Mouse (Mus musculus): ENCODE measurements around the gene Mfsd12.

Mfsd12 gene

DNA sequence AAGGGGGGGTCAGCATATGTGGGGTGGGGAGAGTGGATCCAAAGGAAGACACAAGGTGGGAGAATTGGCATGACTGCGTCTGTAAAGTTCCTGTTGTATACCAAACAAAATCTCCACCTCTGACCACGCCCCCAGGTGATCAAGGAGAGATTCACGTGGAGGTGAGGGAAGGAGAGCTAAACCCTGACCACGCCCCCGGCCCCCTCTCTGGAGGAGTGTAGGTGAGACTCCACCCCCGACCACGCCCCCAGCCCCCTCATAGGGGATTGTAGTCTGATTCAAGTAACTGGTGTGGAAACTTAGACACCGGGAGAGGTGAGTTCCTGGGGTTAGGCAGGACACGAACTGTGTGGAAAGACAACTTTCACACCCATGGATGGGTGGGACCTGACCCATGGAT lies 46.8 kb downstream of the Mfsd12 start:
- peak; percentile 39 for DNase-seq

DNA sequence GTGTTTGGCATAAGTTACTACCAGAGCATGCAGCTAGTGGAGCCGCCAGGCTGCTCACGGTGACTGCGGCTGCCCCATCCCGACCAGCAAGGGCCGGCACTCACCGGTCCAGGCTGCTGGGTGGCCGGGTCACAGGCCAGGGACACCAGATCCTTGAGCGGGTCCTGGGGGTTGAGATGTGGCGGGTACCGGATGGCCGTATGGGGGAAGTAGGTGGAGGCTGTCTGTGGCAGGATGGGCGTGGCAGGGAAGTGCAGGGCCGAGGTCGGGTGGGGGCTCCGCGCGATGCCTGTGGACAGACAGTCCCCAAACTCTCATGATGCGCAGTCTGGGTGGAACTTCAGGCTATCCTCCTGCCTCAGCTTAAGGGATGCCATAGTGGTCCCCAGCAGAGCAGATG lies 47.4 kb downstream of the Mfsd12 start:
- DNase-seq, result peak; percentile 38

DNA sequence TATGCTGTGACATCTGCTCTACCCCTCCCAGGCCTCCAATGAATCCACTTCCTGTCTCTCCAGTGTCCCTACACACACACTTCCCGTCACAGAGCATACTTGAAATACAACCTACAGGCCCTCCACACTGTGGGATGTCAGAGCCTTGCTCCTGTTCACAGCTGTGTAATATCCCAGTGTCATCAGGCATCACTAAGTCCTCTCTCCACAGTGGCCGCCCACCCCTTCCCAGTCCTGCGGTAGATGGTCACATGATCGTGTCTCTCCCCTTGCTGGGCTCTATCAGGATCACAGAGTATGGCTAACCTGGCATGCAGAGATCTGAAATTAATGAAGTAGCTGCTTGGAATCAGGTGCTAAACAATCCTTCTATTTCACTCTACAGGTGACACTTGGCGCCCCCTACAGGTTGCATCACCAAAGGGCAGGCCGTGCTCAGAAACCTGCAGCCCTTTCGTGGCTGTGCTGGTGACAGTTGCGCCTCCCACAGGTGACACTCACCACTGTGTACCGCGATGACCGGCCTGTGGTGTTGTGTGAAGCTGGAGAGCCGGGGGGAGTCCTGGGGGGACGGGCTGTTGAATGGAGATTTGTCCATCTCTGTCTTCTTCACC lies 48.4 kb downstream of the Mfsd12 start:
- peak; percentile 82 for DNase-seq

DNA sequence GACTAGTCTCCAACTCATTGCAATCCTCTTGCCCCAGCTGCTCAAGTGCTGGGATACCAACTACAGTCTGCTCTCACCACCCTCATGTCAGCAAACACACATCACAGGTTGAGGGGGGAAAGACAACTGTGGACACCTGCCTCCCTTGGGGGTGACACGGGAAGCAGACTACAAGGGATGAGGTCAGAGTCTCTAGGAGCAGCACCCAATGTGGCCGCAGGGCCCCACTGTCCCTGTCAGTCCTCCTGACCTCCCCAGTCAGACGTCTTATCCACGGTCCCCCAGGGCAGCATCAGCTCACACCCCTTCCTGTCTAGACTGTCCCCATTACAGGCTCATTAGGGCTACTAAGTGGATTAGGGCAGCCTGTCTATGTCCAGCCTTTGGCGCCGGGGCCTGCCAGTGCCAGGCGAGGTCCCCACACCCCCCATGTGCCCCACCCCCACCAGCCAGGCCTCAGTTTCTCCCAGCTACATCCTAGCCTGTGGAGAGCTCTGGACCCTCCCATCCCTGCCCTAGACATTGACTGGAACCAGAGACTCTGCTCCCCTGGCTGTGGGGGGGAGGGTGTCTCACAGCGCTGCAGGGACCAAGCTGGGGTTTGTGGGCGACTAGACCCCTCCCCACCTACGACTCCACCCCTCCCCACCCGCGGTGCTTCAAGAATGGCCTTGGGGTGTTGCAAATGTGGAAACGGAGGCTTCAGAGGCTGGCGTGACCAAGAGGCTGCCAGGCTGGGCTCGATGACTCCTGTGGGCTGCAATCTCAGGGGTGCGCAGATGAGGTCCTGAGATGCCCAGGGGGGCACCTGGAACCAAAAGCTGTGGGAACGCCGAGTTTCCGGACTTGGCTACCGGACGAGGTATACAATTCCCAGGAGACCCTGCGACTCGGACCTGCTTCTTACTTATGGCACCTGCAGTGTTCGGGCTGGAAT lies 49.5 kb downstream of the Mfsd12 start:
- DNase-seq, result no peak

DNA sequence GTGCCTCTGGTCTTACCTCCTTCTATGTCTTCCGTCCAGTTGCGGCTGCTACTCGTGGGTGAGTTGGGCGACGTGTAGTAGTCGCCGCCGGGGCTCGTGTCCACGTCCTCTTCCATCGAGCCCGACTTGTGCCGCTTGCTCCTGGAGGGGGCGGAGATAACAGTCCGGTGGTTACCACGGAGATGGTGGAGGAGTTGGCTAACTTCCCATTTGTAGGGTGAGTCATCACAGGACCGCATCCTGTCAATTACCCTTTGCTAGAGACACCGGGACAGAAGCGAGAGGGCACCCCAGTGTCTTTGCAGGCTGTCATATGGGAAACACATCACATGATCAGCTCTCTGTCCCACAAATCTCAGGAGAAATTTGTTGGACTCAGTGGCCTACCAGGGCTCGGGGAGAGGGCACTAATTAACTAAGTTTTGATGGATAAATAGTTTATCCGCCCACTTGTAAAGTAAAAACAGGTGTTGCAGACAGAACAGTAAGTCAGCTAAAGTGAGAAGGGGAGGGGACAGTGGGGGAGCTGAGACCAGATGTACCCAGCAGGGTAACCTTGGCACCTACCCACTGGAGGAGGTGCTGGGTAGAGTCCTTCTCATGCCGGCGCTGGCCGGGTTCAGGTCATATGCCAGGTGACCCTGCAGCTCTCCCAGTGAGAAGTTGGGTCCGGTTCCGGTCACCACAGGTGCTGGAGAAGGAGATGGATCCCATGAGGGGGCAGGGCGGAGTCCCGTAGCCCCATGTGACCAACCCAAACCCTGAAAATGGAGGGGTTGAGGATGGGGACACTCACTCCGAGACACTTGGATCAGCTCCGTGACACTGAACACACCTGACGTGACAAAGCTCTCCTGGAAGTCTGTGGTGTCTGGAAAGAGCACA lies 50.5 kb downstream of the Mfsd12 start:
- peak; percentile 80 for DNase-seq

DNA sequence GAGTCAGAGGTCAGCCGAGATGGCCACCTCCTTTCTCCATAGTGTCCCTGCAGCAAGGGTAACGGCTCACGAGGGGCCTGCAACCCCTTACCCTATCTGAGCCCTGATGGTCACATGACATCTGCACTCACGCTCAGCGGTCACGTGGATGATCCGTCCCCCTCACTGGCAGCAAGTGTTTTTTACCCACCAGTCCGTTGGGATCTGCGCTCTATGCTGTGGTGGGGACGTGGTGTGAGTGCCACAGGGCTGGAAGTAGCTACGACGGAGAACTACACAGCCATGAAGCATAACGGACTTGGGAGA lies 51.1 kb downstream of the Mfsd12 start:
- no peak for DNase-seq

DNA sequence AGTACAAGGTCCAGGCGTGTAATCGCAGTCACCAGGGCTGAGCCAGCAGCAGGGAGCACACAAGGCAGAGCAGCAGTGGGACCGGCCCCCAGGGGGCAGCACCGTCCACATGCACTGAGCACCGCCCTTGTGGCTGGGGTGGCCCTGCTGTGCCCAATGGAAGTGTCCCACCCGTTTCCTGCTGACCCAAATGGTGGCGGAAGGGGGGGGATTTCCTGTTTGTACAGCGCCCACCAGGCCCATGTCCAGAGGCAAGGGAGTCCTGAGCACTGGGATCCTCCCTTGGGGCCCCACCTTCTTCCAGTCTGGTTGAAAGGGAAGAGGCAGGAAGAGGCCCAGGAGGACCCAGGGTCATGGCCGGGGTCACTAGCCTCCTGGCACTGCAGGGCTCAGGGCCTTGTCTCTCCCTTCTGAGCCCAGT lies 51.6 kb downstream of the Mfsd12 start:
- DNase-seq, result peak; percentile 72

DNA sequence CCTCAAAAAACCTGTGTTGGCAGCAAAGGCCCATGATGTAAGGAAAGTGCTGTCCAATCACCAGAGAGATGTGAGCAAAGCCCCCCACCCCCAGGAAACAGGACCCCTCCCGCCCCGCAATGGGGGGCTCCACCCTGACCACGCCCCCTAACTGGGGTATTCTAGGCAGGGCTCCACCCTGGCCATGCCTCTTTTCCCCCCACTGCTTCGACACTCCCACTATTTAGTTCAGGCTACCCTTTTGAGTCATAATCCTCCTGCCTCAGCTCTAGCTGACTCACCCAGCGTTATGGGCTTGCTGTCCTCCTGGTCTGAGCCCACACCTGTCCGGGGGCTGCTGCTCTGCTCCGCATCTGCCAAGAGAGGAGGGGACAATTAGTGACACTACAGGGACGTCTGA lies 52.0 kb downstream of the Mfsd12 start:
- DNase-seq, result no peak

DNA sequence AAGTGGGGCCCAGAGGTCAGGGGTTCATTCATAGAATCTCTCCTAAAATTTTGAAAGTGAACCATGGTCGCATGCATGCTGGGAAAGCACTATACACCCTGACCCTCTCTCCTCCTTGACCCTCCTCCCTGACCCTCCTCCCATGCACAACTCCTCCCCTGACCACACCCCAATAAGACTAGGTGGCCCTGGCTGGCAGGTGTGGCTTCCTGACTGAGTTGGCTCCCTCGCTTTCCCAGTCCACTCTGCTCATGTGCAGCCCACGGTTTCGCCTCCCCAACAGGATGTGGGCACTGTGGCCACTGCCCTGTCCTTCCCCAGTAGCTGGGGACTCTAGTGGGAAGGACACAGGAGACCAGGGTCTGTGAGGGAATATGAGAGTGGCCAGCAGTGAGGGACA lies 53.1 kb downstream of the Mfsd12 start:
- peak; percentile 35 for DNase-seq

DNA sequence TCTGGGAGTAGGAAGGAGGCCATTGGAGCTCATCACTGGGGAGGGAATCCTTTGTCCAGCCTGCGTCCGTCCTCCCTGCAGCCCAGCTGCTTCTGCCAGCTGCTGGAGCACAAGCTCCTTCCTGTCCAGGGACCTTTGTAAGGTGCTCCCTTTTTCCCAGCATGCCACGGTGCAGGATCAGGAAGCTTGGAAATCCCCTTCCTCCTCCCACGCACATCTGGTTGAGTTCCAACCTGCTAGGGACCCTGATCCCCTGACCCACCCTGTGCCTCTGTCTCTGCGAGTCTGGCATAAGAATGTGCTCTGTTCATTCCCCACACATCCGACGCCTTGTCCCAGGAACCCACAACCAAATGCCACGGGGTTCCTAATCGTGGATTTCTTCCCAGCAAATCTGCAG lies 53.7 kb downstream of the Mfsd12 start:
- DNase-seq, result no peak

DNA sequence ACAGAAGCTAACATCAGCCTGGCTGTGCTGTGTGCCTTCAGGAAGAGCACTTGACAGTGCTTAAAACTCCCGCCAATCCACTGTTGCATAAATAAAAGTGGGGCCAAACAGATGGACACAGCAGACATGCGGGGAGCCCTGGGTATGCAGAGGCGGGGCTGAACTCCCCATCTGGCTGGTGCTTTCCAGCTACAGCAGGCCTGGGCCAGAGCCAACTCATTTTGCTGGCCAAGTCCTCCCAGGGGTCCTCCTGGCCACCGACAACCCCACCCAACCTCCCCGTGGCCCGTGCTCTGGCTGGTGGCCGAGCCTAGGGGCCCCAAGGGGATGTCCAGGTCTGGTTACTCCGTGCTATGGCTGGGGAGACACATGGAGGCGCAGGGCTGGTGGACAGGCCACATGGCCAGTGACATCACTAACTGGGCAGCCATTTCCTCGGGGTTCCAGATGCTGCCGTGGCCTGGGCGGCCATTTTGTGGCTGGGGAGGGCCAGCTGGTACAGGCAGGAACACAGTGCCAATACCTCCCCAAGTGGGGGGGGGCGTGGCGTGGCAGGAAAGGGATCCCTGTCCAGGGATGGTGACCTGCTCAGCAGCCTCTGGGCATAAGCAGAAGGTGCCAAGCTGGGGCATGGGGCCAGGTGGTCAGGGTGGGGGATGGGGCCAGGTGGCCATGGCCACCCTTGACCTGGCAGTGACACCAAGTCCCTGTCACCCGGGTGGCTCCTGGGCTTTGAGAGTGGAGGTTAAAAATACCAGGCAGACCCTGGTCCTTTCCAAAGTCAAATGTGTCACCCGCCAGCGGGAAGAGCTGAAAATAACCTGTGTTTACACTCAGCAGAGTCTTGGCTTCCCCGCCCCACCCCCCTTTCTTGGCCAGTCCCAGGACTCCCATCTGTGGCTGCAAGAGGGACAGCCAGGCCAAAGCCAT lies 54.4 kb downstream of the Mfsd12 start:
- DNase-seq, result peak; percentile 90

DNA sequence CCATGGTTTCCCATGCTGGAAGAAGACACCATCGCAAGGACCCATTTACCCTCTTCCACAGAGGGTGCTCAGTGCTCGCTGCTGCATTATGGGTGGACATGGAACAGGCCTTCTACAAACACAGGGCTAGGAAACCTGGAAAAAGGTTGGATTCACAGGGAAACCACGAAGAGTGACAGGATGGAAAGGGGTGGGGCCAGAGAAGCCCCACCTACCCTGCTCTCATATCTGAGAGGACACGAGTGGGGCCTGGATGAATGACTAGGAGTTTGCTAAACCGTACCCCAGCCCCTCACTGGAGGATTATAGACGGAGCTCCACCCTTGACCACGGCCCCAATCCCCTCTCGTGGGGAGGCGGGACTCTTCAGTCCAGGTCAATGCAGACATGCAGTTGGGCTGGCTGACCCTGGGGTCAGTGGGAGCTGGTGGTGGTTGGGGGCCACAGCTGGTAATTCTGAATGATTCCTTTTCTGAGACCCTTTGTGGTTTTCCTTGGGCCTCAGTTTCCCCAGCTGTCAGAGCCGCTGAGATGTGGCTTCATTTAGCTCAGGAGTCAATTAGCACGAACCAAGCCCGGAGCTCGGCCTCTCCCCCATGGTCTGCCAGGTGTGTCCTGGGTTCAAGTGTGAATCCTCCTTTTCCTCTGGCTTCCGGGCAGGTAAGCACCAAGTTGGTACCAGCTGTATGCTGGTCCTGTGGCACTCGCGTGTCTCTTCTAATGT lies 55.5 kb downstream of the Mfsd12 start:
- peak; percentile 47 for DNase-seq

DNA sequence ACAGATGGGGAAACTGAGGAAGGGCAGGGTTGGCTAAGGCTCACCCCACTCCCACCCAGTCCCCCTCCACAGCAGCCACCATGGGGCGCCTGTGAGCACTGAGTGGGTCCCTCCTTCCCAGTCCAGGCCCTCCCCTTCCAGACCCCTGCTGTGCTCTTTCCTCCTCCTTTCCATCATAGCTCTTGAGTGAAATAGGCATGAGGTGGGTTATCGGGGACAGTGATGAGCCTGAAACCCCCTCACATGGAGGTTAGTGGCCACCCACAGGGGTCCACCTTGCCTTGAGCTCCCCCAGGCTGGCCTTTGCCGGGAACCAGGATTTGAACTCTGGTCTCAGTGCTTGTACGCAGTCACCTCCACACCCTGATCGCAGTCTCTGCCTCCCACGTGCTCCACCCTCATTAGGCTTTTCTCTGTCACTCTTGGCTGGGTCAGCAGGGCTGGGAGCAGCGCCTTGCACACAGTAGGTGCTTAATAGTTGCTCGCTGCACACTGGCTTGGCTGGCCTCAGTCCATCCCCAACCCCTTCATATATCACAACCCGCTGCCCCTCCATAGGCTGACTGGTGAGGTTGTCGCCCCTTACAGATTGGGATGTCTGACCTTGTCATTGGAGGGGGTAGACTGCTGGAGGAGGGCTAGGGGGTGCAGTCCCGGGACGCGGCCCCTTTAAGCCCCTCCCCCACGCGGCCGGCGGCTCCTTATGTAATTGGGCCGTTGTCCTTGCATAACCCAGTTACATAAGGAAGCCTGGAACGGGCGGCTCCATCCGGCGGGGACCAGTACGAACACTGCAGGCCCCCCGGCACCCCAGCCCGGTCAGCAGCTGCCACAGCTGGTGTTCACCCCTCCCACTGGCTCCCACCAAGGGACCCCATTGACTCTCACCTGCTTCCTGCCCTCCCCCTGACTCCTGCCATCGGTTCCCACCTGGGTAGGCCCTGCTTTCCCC lies 56.3 kb downstream of the Mfsd12 start:
- DNase-seq, result peak; percentile 85

DNA sequence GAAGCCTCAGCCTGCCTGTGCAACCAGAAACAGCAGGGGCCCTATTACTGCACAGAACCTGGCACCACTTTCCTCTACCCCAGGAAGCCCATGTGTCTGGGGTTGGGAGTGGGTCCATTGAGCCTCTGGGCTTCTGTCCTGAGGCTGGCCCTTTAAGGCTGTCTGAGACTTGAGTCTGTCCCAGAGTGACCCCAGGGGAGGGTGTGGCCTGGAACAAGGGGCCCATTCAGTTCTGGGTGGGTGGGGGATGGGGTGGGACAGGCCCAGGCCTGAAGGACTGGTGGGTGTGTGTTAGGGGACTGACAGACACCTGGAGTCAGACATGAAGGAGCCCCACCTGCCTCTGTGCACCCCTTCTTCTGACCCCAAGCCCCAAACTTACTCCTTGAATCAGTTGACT lies 57.4 kb downstream of the Mfsd12 start:
- DNase-seq, result no peak

DNA sequence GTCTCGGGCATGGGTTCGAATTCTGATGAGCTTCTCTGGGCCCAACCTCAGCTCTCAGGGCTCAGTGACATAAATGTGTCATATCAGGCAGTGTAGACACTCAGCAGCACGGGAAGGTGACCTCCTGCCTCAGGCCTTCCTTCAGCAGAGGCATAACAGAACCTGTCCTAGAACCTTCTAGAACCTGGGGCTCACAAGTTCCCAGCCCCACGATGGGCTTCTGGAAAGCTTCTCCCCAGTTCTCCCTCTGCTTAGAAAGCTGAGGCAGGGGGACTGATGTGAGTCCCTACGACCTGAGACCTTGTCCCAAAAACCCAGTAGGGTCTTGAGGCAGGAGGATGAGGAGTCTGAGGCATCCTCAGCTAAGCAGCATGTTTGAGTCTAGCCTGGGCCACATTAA lies 57.9 kb downstream of the Mfsd12 start:
- no peak for DNase-seq

All from cerebellum, adult 11 months (tissue).